Mouse (Mus musculus) right cerebral cortex, postnatal 4 days (tissue): ENCODE measurements around the gene Tmem26.

Experiments used
- DNase-seq: peaks from one replicate; pipeline ENCODE4 v3.0.0-alpha.2; 2022

The Tmem26 gene

DNA sequence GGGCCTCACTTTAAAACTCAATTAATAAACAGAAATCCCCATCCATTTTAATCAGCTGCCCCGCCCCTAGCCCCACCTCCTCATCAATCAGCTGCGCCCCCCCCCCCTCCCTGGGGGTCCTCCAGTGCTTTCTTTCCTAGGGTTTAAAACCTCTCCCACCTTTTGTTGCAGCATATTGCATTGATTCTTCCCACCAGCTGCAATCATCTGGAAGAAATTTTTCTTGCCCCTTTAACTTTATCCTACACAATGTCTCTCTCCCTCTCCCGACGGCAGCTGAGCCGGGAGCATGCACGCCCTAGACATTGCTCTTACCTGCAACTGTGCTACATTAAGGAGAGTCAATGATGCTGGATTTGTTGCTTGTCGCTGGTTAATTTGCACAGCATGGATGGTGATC is 36.3 kb downstream of the Tmem26 start:
- DNase-seq: no peak

DNA sequence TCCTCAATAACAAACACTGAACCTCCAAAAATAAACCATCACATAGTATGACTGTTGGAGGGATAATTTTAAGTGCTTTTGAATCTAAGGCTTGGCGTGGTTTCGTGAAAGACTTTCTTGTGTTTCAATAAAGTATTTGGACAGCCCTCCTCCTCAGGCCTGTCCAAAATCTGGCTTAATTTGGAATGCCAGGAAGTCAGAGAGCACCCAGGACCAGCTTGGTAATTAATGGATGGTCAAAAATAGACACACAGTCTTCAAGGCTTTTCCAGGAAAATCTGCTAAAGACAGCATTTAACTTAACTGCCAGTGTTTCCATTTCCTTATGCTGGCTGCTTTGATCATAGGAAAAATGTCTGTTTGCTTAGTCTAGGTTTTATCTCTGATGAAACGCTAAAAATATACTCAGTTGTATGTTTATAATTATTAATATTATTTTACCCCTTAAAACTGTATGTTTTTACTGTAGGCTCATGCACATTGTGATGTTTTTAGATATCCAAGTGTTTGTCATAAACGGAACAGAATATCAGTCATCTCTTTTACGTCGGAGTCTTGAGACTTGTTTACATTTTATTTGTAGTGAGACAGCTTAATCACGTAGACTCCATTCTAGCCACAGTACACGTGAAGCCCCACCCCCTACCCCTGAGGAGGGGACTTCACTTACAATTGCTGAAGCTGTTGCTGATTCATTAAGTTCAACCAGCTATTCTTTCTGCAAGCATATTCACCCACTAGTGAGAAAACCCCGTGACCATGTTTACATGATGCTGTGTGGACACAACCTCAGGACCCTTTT is 57.8 kb downstream of the Tmem26 start:
- DNase-seq: no peak

DNA sequence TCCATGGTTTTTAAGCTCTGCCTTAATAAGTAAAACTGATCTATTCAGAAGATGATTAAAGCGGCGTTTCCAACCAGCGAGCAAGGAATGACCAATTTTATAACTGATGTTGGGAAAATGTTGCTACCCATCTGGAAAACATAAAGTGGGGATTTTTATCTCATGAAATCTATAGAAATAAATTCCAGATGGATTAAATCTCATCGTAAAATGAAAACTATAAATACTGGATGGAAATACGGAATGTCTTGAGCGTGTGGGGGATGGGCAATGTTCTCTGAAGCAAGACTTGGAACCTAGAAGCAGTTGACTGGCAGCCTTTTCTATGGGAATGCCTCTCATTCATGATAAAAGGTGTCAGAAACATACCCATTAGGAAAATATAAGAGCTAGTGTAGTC is 59.3 kb downstream of the Tmem26 start:
- DNase-seq: no peak

DNA sequence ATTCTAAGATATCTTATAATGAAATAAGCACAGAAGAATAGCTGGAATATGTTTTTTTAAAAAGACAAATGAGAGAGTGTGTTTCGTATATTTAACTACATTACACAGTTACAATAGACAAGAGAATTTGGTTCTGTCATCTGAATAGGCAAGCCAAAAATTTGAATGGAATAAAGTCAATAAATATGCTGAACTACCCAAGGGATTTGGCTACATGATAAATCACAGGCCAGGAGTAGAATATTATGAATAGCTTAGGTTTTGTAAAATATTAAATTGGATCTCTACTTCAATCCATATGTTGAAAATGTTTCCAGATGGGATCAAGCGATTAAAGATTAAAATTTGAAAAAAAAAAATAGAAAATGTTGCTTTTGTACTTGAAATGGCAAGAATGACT is 60.4 kb downstream of the Tmem26 start:
- no peak for DNase-seq

DNA sequence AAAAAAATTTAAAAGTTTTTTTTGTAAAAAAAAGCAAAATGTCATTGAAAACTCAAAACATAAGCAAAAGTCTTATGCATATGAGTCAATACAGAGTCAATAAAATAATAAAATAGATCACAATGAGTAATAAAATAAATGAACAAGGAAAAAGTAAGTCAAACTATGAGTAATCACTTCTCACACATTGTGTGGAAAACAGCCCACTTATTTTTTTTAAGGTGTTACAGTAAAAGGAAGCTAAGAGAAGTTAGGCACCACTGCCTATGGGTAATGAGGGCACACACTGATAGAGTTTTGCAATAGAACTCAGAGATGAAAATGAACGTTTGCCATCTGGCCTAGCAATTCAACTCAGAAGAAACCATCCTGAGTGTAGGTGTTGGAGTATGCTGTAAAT is 61.0 kb downstream of the Tmem26 start:
- no peak for DNase-seq

DNA sequence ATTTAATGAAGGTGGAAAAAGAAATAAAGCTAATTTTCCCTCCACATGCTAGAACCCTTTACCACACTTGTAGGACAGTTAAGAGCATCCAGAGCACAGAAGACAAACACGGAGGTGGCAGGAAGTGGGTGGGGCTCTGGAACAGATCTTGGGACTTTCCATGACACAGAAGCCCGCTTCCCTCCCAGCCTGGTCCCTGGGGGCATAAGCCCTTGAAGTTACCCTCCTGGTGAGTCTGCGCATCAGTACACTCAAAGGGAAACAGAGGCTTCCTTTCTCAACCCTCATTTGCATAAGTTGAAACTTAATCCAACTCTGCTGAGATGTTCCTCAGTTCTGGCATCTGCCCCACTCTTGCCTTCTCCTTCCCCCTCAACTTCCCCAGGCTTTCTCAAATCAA is 72.0 kb downstream of the Tmem26 start:
- no peak for DNase-seq

DNA sequence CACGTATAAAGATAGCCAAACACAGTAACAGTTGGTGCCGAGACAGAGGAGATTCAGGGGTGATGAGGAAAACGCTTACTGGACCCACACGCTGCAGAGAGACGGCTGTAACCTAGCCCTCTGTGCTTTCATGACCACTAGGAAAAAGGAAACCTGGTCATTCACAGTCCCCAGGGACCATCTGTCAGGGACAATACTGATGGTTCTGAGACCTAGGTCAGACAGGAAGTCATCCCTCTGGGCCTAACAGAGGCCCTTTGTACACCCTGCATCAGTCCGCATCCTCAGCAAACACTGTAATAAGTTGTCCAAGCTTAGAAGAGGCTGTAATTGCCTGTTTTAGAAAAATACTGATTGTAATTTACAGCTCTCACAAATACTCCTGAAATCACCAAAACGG is 76.4 kb downstream of the Tmem26 start:
- DNase-seq: no peak

DNA sequence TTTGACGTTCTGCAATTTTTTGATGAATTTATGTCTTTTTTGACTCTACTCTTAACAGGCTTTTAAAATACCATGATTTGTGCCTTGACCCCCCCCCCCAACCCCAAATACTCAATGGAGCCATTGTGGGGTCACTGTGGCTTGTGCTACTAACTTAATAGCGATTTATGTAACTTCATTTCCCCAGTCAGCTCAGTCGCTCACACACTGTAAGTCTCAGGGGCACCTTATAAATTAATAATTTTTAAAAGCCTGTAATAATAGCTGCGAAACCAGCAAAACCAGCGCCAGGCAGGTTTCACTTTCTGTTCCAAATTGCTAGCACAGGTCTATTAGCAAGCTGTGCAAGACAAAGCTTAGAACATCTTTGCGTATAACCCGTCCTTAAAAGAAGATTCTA is 76.9 kb downstream of the Tmem26 start:
- no peak for DNase-seq

DNA sequence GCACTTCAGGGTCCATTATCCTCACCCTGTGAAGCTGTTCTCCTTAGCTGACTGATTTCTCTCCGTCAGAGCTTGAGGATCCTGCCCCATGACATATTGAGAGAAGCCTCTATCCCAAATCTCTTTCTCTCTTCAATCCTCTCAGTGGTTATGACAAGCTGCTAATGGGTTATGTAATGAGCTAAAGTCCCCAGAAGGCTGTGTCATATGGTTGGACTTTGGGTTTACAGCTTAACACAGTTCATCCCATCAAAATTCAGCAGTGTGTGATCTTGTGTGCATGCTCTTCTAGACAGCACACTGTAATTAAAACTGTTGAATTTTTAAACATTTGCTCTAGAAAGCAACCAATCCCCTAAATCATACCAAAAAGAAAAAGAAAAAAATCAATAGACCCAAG is 82.9 kb downstream of the Tmem26 start:
- no peak for DNase-seq

DNA sequence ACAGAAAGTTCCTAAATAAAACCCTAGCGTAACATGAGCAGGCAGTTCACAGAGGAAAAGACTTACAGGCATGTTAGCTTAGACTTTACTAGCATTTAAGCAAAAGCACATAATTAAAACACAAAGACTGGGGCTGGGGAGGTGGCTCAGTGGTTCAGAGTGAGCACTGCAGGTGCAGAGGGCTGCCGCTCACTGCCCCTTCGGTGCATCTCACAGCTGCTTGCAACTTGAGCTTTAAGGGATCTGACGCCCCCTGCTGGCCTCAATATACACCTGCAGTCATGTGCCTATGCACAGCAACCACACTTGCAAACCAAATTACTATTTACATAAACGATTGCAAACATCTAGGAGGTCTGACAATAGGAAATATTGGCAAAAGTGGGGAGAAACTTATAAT is 87.5 kb downstream of the Tmem26 start:
- no peak for DNase-seq

DNA sequence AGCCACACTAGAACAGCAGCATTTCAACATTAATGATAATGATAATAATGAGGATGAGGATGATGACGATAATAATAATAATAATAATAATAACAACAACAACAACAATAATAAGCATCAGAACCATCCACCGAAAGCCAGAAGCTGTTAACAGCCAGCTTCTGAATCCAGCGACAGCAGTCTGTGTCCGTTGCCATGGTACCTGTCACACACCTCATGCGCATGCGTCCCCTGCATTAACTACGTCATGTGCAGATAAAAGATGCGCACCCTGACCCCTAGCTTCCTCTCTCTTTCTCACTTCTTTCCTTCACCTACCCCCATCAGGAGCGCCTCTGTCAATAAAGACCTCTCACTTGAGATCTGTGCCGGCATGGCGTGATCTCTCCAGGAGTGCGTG is 89.3 kb downstream of the Tmem26 start:
- no peak for DNase-seq

DNA sequence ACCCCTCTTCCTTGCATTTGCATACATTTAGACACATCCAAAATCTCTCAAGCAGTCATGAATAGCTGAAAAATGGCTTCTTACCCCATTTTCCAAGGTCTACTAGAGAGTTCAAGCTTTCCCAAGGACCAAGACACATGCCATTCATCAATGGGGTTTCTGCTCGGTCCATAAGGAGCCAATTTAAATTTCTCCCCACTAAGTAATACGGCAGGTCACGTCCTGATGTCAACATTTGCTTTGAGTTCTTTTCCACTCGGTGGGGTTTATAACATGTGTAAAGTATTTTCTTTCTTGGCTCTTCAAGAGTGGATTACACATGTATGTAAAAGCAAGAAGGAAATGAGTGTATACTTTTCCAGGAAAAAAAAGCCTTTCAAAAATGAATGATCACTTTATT is 93.8 kb downstream of the Tmem26 start:
- no peak for DNase-seq

DNA sequence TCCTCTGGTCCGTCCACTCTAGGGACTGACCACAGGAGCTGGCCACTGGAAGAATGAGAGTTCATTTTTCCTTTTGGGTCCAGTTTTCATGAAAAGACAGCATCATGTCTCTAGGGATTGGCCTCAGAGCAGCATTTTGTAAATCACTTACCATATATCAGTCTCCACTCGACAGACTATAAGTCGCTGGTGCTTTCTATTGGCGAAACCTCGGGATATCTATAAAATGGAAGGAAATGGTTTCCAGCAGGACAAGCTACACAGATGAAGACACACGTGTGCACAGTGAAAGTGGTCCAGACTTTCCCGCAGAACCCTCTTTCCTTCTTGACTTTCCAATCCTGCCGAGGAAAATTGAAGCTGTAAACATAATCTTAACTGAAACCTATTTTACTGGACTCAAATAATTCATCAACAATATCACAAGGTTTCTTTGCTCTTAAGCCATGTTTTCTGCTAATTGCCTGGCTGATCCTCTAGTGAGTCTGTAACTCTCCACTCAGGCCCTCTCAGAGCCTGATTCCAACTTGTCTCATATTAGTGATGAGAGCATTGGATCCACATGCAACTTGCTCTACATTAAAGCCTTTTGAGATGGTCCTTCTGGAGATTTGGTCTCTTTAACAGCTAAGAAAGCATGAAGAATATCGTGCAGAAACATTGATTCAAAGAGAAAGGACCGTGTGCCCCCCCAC is 94.8 kb downstream of the Tmem26 start:
- no peak for DNase-seq

DNA sequence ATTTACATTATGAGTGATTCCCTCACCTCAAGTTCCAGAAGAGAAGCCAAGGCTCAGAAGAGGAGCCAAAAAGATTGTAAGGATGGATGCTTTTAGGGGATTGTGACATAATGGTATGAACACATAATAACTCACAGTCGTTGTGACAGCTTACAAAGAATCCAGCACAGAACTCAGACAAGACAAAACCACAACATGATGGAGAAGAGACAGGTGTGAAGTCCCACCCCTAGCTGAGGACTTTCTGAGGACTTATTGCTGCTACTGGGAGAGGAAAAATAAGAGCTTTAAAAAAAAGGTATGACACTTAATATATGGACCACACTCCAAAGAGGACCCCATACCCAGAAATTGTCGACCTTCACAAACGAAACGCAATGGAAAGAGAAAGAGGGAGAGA is 101.1 kb downstream of the Tmem26 start:
- DNase-seq: no peak
